Comparison of ENCODE assay signal across 9 mouse cellular contexts in the genomic region with DNA sequence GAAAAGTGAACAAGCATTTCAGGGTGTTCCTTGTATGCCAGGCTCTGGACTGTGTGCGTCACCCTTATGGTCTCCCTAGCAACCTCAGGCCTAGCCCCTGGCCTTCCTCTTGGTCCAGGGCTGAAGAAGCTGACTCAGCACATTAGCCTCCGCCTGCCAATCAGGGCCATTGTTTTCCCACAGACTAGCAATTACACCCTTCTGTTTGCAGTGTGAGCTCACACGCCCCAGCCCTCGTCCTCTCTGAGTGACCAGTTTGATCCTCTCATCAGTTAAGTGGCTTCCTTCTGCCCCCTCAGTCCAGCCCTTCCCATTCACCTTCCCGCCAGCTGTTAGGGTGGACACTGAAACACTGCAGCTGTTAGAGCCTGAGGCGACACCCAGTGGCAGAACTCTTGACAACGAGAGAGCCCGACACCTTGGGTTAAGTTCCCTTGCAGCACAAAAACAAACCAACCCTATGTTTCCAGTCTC. TPM values are rescaled to one million over a fixed set of nuclear protein-coding genes. Genes with fewer than 3 reads are reported as not detected.
DNase-seq lines count a peak whose midpoint lies in the region; ATAC-seq and TF ChIP-seq lines count a peak whose summit lies in the region.
"Had no signal": no experiment of that assay in that cellular context is flagged by ENCODE, and none has a peak within 500 bp of the region (broad histone marks: within the 10 kb centered on the region; RNA-seq: fewer than 3 reads in every experiment).

No protein-coding gene starts in this region.

- H3K4me2 ChIP-seq in heart, embryonic 14.5 days (ENCODE audit: low read length): peak overlapping the region; percentile 40
- H3K4me2 ChIP-seq: liver, embryonic 13.5 days had no signal

- no peaks in the 10 kb centered on the region for H3K9me3 ChIP-seq in heart, embryonic 14.5 days (ENCODE audit: control insufficient read depth, low read length)
- H3K9me3 ChIP-seq: liver, embryonic 13.5 days had no signal

- no peaks in the 10 kb centered on the region for H3K36me3 ChIP-seq in heart, embryonic 14.5 days (ENCODE audit: control insufficient read depth, insufficient read depth, low read length)
- H3K36me3 ChIP-seq: liver, embryonic 13.5 days had no signal

- ATAC-seq in heart, embryonic 14.5 days (ENCODE audit: insufficient number of reproducible peaks, insufficient read depth, low FRiP score, low read depth): no peak

- H3K27ac ChIP-seq in heart, embryonic 14.5 days (replicated peaks in 1 of 2; ENCODE audit: control insufficient read depth in 1 of 2, insufficient read depth in 1 of 2, low read depth in 2 of 2, low read length in 2 of 2): no peak overlapping the region
- H3K27ac ChIP-seq: liver, embryonic 13.5 days had no signal

- TF ChIP-seq CTCF in brain, embryonic 14.5 days (IDR thresholded peaks at IDR 0.05; ENCODE audit: borderline replicate concordance, extremely low read depth, insufficient read depth, insufficient read length): peak; percentile 60

- 11% methylated on average over 8 of the region's 8 CpGs for WGBS in heart, embryonic 14.5 days

- no peak for TF ChIP-seq POLR2A in brain, embryonic 14.5 days (IDR thresholded peaks at IDR 0.05; ENCODE audit: borderline replicate concordance, extremely low read depth, insufficient read depth, insufficient read length, poor library complexity, severe bottlenecking)

- intact Hi-C loops in gastrocnemius, postnatal 36 days (cut with DNase I): no loop called here

- no peak overlapping the region for H3K9ac ChIP-seq in heart, embryonic 14.5 days (ENCODE audit: low read length)
- H3K9ac ChIP-seq: liver, embryonic 13.5 days had no signal

- no peak overlapping the region for H3K4me3 ChIP-seq in heart, embryonic 14.5 days (ENCODE audit: control insufficient read depth in 1 of 2, insufficient read depth in 1 of 2, low read depth in 1 of 2, low read length in 2 of 2)
- H3K4me3 ChIP-seq: liver, embryonic 13.5 days had no signal

- H3K4me1 ChIP-seq in heart, embryonic 14.5 days (ENCODE audit: control insufficient read depth in 2 of 2, insufficient read depth in 2 of 2, low read length in 2 of 2): peaks cover 6 to 8% of the 10 kb centered on the region in 2 experiments; a peak in 3 of 4 replicates

- peak; percentile 71 for DNase-seq in 416B (ENCODE audit: low read depth)
- peak; percentile 68 for DNase-seq in brain, embryonic 14.5 days (ENCODE audit: low read depth)
- peak; percentile 62 for DNase-seq in kidney, postnatal 14 days
- peak; percentile 51 for DNase-seq in mesoderm, embryonic 11.5 days (ENCODE audit: low read depth, low spot score)
- no peak for DNase-seq in left cerebral cortex, adult 8-10 months (ENCODE audit: low spot score in 2 of 2)
- DNase-seq in gastrocnemius, postnatal 36 days: no peak
- DNase-seq in layer of hippocampus, adult 9-11 months: no peak
- DNase-seq: liver, embryonic 13.5 days had no signal

- H3K27me3 ChIP-seq in heart, embryonic 14.5 days (ENCODE audit: control insufficient read depth, insufficient read depth, low read length): no peaks in the 10 kb centered on the region

RNA-seq across cellular contexts. Expression of gene AI661453, which starts 7.5 kb away (rescaled TPM):
- polyA plus RNA-seq in brain, embryonic 14.5 days (2012; rRNA removed): 0.42 and 0.85 TPM in 2 replicates
- polyA plus RNA-seq in heart, embryonic 14.5 days (2014; fragmentation: Nextera tagmentation; extraction: Ambion mirVana): 0.47 and 0.76 TPM in 2 replicates
- total RNA-seq in left cerebral cortex, adult 8-10 months (2022): 1 to 10 TPM in 1 of 4 experiments, under 1 TPM in 3; 0.35 to 1.4 (median 0.64) TPM
- under 1 TPM; 0.13 to 0.35 TPM for total RNA-seq in gastrocnemius, postnatal 36 days (2021)

RNA-seq across cellular contexts. Expression of gene 1700001C19Rik, which starts 8.3 kb away (rescaled TPM):
- polyA plus RNA-seq in brain, embryonic 14.5 days (2012; rRNA removed): 0.41 and 0.53 TPM in 2 replicates
- polyA plus RNA-seq in heart, embryonic 14.5 days (2014; fragmentation: Nextera tagmentation; extraction: Ambion mirVana): 0.72 and 0.92 TPM in 2 replicates
- total RNA-seq in left cerebral cortex, adult 8-10 months (2022): not detected
- not detected for total RNA-seq in gastrocnemius, postnatal 36 days (2021)

RNA-seq across cellular contexts. Expression of gene Guca1a, which starts 28.5 kb away (rescaled TPM):
- polyA plus RNA-seq in brain, embryonic 14.5 days (2012; rRNA removed): 0.43 and 0.83 TPM in 2 replicates
- 2.4 and 2.9 TPM in 2 replicates for polyA plus RNA-seq in heart, embryonic 14.5 days (2014; fragmentation: Nextera tagmentation; extraction: Ambion mirVana)
- under 1 TPM in 2 of 4 experiments, not detected in 2; 0.57 to 0.93 TPM for total RNA-seq in left cerebral cortex, adult 8-10 months (2022)
- not detected for total RNA-seq in gastrocnemius, postnatal 36 days (2021)

RNA-seq across cellular contexts. Expression of gene Guca1b, which starts 43.7 kb away (rescaled TPM):
- polyA plus RNA-seq in brain, embryonic 14.5 days (2012; rRNA removed): 1.2 TPM in 2 replicates
- 0.63 and 0.96 TPM in 2 replicates for polyA plus RNA-seq in heart, embryonic 14.5 days (2014; fragmentation: Nextera tagmentation; extraction: Ambion mirVana)
- total RNA-seq in left cerebral cortex, adult 8-10 months (2022): 1 to 10 TPM in 2 of 4 experiments, under 1 TPM in 2; 0.87 to 1.5 (median 1.2) TPM
- under 1 TPM; 0.31 to 0.35 TPM for total RNA-seq in gastrocnemius, postnatal 36 days (2021)

Comparison
In these comparisons a context has a peak if more than half of its experiments do, and no peak if none do; other contexts are left out.
1. DNase-seq: peak in 416B (single experiment), brain, embryonic 14.5 days (single experiment), kidney, postnatal 14 days (single experiment) and mesoderm, embryonic 11.5 days (single experiment); none in left cerebral cortex, adult 8-10 months (0 of 2), gastrocnemius, postnatal 36 days (0 of 2) and layer of hippocampus, adult 9-11 months (single experiment).